In the genomic region with DNA sequence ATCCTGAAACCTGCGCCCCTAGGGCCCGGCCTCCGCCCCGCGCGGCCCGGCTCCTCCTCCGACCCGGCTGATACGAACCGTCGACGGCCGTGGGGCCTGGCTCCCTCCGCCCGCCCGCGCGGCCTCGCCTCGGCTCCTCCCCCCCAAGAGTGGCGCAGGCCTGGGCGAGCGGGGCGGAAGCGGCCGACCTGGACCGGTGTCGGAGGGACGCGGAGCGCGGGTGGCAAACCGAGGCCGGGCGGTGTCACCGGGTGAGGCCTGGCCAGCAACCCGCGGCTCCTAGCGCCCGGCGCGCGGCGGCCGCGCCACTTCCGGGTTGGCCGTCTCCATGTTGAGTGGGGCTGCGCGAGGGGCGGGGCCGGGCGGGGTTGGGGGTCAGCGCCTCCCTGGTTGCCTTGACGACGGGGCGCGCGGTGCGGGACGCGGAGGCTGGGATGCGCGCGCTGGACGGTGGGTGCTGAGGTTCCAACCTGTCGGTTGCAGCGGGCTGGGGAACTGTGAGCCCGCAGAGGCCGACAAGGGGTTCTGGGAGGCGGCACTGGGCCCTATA, we compare ENCODE assay signal across 8 mouse cellular contexts. TPM values are rescaled to one million over a fixed set of nuclear protein-coding genes. Genes with fewer than 3 reads are reported as not detected.
A peak's percentile ranks its signal among the peaks of the same experiment; 100 is the strongest.
DNase-seq lines count a peak whose midpoint lies in the region; ATAC-seq and TF ChIP-seq lines count a peak whose summit lies in the region.

Gene Rab11fip2, minus strand, starts transcription at position 333 of the 550 bp plus-strand sequence.

- under 1% methylated on average over 35 of the region's 72 CpGs for WGBS in hindbrain, embryonic 13.5 days

- H3K4me1 ChIP-seq in hindbrain, embryonic 13.5 days (replicated peaks) = peaks cover 24% of the 10 kb centered on the region

- no peaks in the 10 kb centered on the region for H3K36me3 ChIP-seq in hindbrain, embryonic 13.5 days

- CTCF ChIA-PET in Patski (lab: Charles Lee) = interaction anchor here (0.8 to 1.5 kb wide), 2 partner anchors 11 to 482 kb away, joined by 3 read pairs; no protein-coding TSS in a partner anchor

- peak within 1 kb of the TSS; percentile 66 for H3K4me2 ChIP-seq in hindbrain, embryonic 13.5 days

- H3K27me3 ChIP-seq in Patski = no peaks in the 10 kb centered on the region
- H3K27me3 ChIP-seq in hindbrain, embryonic 13.5 days = no peaks in the 10 kb centered on the region

- peak within 1 kb of the TSS; percentile 83 for H3K4me3 ChIP-seq in hindbrain, embryonic 13.5 days

- peak within 1 kb of the TSS; percentile 94 for H3K27ac ChIP-seq in hindbrain, embryonic 13.5 days

- peak; percentile 44 for DNase-seq in Patski (ENCODE audit: low read depth, low spot score)
- peak; percentile 93 to 95 for DNase-seq in cerebellum, postnatal 10 days
- DNase-seq in frontal cortex, postnatal 14 days (ENCODE audit: low spot score in 2 of 2) = peak; percentile 64 to 73
- peak; percentile 79 to 94 for DNase-seq in layer of hippocampus, postnatal 25 days (ENCODE audit: extremely low spot score in 1 of 2, low spot score in 1 of 2)
- DNase-seq in lung, postnatal 14 days = peak; percentile 87
- DNase-seq in ovary, postnatal 36 days (ENCODE audit: low spot score) = peak; percentile 88
- peak; percentile 86 for DNase-seq in thymus, postnatal 14 days

- peak; percentile 97 for ATAC-seq in Patski
- ATAC-seq in hindbrain, embryonic 13.5 days (ENCODE audit: low FRiP score) = peak; percentile 99

- in situ Hi-C loops in Patski (cut with MboI; ENCODE audit: low pct_unique_long_range_greater_than_20kb) = loop anchor here (5.0 to 10.0 kb wide), 2 partner anchors 481 to 529 kb away; no protein-coding TSS in a partner anchor

- POLR2A ChIA-PET in Patski (lab: Charles Lee) = no interaction called here

- no peak for TF ChIP-seq CTCF in Patski (IDR thresholded peaks at IDR 0.05)

- H3K9me3 ChIP-seq in hindbrain, embryonic 13.5 days = no peaks in the 10 kb centered on the region

- peak within 1 kb of the TSS; percentile 95 for H3K9ac ChIP-seq in hindbrain, embryonic 13.5 days

RNA-seq across cellular contexts. Expression of gene Rab11fip2, which starts in this region (rescaled TPM):
- 23.0 TPM for polyA plus RNA-seq in Patski (2021)
- polyA plus RNA-seq in hindbrain, embryonic 13.5 days (2015; fragmentation: Nextera tagmentation; extraction: Ambion mirVana) = 12.4 and 13.4 TPM in 2 replicates
- 10 to 100 TPM; 67.7 to 78.0 TPM for total RNA-seq in layer of hippocampus, postnatal 25 days (2021)

Comparison
In these comparisons a context has a peak if more than half of its experiments do, and no peak if none do; other contexts are left out.
1. Peak in every context shown above with its lines: DNase-seq, ATAC-seq, H3K4me3 ChIP-seq and H3K27ac ChIP-seq.
2. DNase-seq: peak in every context shown above with its lines; median percentile 94 in cerebellum, postnatal 10 days; 88 in ovary, postnatal 36 days; 87 in lung, postnatal 14 days; 86 in layer of hippocampus, postnatal 25 days; 86 in thymus, postnatal 14 days; 68 in frontal cortex, postnatal 14 days; 44 in Patski.